Mouse (Mus musculus) gastrocnemius, postnatal 36 days (tissue): ENCODE measurements around the gene Gm13288. TPM values are rescaled to one million over a fixed set of nuclear protein-coding genes. Genes with fewer than 3 reads are reported as not detected.
"Not testable (repeated sequence)": the region's sequence is repeated elsewhere in the genome, so short reads cannot be mapped to it uniquely, and the experiment has no call there.

Experiments
- DNase-seq, 2 experiments: peaks; one replicate each; pipeline ENCODE4 v3.0.0; 2022
- intact Hi-C: fragments of 180-260 bp; cut with DNase I; formaldehyde crosslinking; loops from one replicate; pipeline ENCODE4 v1.15.1; 2025
- total RNA-seq, 2 experiments: library from RNA; stranded (reverse); gene quantifications; 2 replicates each; pipeline ENCODE4 v1.2.3; 2021

Gm13288 gene
- total RNA-seq, 2 experiments from 2014 or later: not detected

- intact Hi-C loops, DNase-seq: not testable (repeated sequence)
Measured at GRCm38 (mm10) chr4:88797097-88797496, 8.2 kb upstream of the Gm13288 start, which contains the start of gene Gm13279. Gene Gm13279, plus strand, starts transcription at chr4:88797397.

GRCm38 (mm10) chr4:88799365-88799764 lies 6.0 kb upstream of the Gm13288 start, which contains the start of gene Gm13285:
Gene Gm13285, plus strand, starts transcription at chr4:88799665.
- DNase-seq, intact Hi-C loops: not testable (repeated sequence)

GRCm38 (mm10) chr4:88802954-88803353 lies 2.4 kb upstream of the Gm13288 start, which contains the start of gene Gm13287:
Gene Gm13287, plus strand, starts transcription at chr4:88803254.
- DNase-seq, intact Hi-C loops: not testable (repeated sequence)

GRCm38 (mm10) chr4:88805761-88806160 lies 430 bp downstream of the Gm13288 start:
- DNase-seq, intact Hi-C loops: not testable (repeated sequence)

GRCm38 (mm10) chr4:88815928-88816327 lies 10.6 kb downstream of the Gm13288 start, which contains the start of gene Ifna7:
Gene Ifna7, plus strand, starts transcription at chr4:88816228.
- DNase-seq: no peak
- intact Hi-C loops: no loop called here

GRCm38 (mm10) chr4:88819659-88820058 lies 14.3 kb downstream of the Gm13288 start, which contains the start of gene Ifna11:
Gene Ifna11, plus strand, starts transcription at chr4:88819959.
- no peak for DNase-seq
- intact Hi-C loops: loop anchor here (2.0 kb wide), 1 partner anchor 137 kb away; the partner anchor contains the start of gene Ifna2

- intact Hi-C loops: no loop called here
- DNase-seq: no peak
Measured at GRCm38 (mm10) chr4:88822995-88823394, 17.7 kb downstream of the Gm13288 start.

- DNase-seq, intact Hi-C loops: not testable (repeated sequence)
Measured at GRCm38 (mm10) chr4:88827116-88827515, 21.8 kb downstream of the Gm13288 start, which contains the start of gene Ifna6. Gene Ifna6, plus strand, starts transcription at chr4:88827416.

GRCm38 (mm10) chr4:88830523-88830922 lies 25.2 kb downstream of the Gm13288 start:
- no peak for DNase-seq
- intact Hi-C loops: no loop called here

GRCm38 (mm10) chr4:88835225-88835624 lies 29.9 kb downstream of the Gm13288 start, which contains the start of gene Ifna5:
Gene Ifna5, plus strand, starts transcription at chr4:88835525.
- intact Hi-C loops, DNase-seq: not testable (repeated sequence)

GRCm38 (mm10) chr4:88838828-88839227 lies 33.5 kb downstream of the Gm13288 start:
- no peak for DNase-seq
- intact Hi-C loops: no loop called here

GRCm38 (mm10) chr4:88840058-88840457 lies 34.7 kb downstream of the Gm13288 start:
- intact Hi-C loops: no loop called here
- DNase-seq: no peak

GRCm38 (mm10) chr4:88841438-88841911 lies 36.1 kb downstream of the Gm13288 start, which contains the start of gene Ifna4:
Gene Ifna4, plus strand, starts transcription at chr4:88841861.
- DNase-seq: no peak
- intact Hi-C loops: no loop called here

- intact Hi-C loops: no loop called here
Measured at GRCm38 (mm10) chr4:88845334-88845733, 40.0 kb downstream of the Gm13288 start.

GRCm38 (mm10) chr4:88849698-88850097 lies 44.4 kb downstream of the Gm13288 start, which contains the start of gene Ifna1:
Gene Ifna1, plus strand, starts transcription at chr4:88850087.
- no peak for DNase-seq
- intact Hi-C loops: no loop called here

More at GRCm38 (mm10) chr4:88845334-88845733, 40.0 kb downstream of the Gm13288 start:
- DNase-seq: no peak

GRCm38 (mm10) chr4:88851026-88851763 lies 45.9 kb downstream of the Gm13288 start:
- intact Hi-C loops: no loop called here
- DNase-seq: no peak

Other genes with a start within 250 kb of the Gm13288 start
- gene Ifna15, start 247.3 kb upstream of the Gm13288 start, total RNA-seq: not detected
- gene Ifna14, start 233.7 kb upstream of the Gm13288 start, total RNA-seq: not detected
- gene Ifna9, start 213.1 kb upstream of the Gm13288 start, total RNA-seq: not detected
- gene Ifna12, start 202.2 kb upstream of the Gm13288 start, total RNA-seq: not detected
- not detected for gene C87499, start 171.1 kb upstream of the Gm13288 start, total RNA-seq
- not detected for gene Ifna13, start 161.1 kb upstream of the Gm13288 start, total RNA-seq
- gene Ifna16, start 128.6 kb upstream of the Gm13288 start, total RNA-seq: not detected
- gene Ifna2, start 121.6 kb upstream of the Gm13288 start, total RNA-seq: not detected
- gene Ifnab, start 114.2 kb upstream of the Gm13288 start, total RNA-seq: not detected
- under 1 TPM in 1 of 2 experiments, not detected in 1; 0.42 TPM for gene Gm26566, start 83.7 kb upstream of the Gm13288 start, total RNA-seq
- gene Klhl9, start 83.1 kb upstream of the Gm13288 start, total RNA-seq: 10 to 100 TPM; 43.9 to 50.4 TPM
- not detected for gene Gm13271, start 50.7 kb upstream of the Gm13288 start, total RNA-seq
- not detected for gene Gm13283, start 45.4 kb upstream of the Gm13288 start, total RNA-seq
- not detected for gene Gm13290, start 31.7 kb upstream of the Gm13288 start, total RNA-seq
- gene Gm13289, start 28.6 kb upstream of the Gm13288 start, total RNA-seq: not detected
- not detected for gene Gm13272, start 25.7 kb upstream of the Gm13288 start, total RNA-seq
- gene Ifnz, start 23.4 kb upstream of the Gm13288 start, total RNA-seq: not detected
- not detected for gene Gm13276, start 19.8 kb upstream of the Gm13288 start, total RNA-seq
- gene Gm13277, start 16.9 kb upstream of the Gm13288 start, total RNA-seq: not detected
- gene Gm13278, start 14.0 kb upstream of the Gm13288 start, total RNA-seq: not detected
- gene Gm13275, start 11.0 kb upstream of the Gm13288 start, total RNA-seq: not detected
- gene Gm13279, start 8.1 kb upstream of the Gm13288 start, total RNA-seq: not detected
- gene Gm13285, start 5.9 kb upstream of the Gm13288 start, total RNA-seq: not detected
- gene Gm13287, start 2.3 kb upstream of the Gm13288 start, total RNA-seq: not detected
- not detected for gene Ifna7, start 10.7 kb downstream of the Gm13288 start, total RNA-seq
- not detected for gene Ifna11, start 14.4 kb downstream of the Gm13288 start, total RNA-seq
- gene Ifna6, start 21.9 kb downstream of the Gm13288 start, total RNA-seq: not detected
- not detected for gene Ifna5, start 30.0 kb downstream of the Gm13288 start, total RNA-seq
- gene Ifna4, start 36.3 kb downstream of the Gm13288 start, total RNA-seq: not detected
- gene Ifna1, start 44.6 kb downstream of the Gm13288 start, total RNA-seq: not detected
- not detected for gene Ifne, start 74.7 kb downstream of the Gm13288 start, total RNA-seq